Mouse (Mus musculus) bone marrow macrophage, adult 2 months (primary cell): ENCODE results near the gene Susd5.
"Not testable (repeated sequence)": the region's sequence is repeated elsewhere in the genome, so short reads cannot be mapped to it uniquely, and the experiment has no call there.

Experiments used
- CTCF ChIP-seq: IDR thresholded peaks from 2 replicates; pipeline ENCODE4 v1.5.1; 2012; ENCODE audit warnings: low read depth, mild to moderate bottlenecking, low read length, moderate library complexity
- POLR2A ChIP-seq: IDR thresholded peaks from 2 replicates; pipeline ENCODE4 v1.6.1; 2012; ENCODE audit warnings: mild to moderate bottlenecking, low read depth, low read length, borderline replicate concordance

GRCm38 (mm10) chr9:114092188-114092587 lies 35.2 kb downstream of the Susd5 start:
- TF ChIP-seq CTCF, POLR2A: not testable (repeated sequence)
